Mouse (Mus musculus) brain, embryonic 14.5 days (tissue): ENCODE results near the gene Med12l. TPM values are rescaled to one million over a fixed set of nuclear protein-coding genes. Genes with fewer than 3 reads are reported as not detected.

Source experiments
- DNase-seq: peaks from one replicate; pipeline ENCODE4 v3.0.0-alpha.2; 2011; ENCODE audit warnings: low read depth
- CTCF ChIP-seq: fragments of 200-500 bp; IDR thresholded peaks from 2 replicates; pipeline ENCODE4 v1.5.1; 2012; ENCODE audit warnings: inconsistent platforms, mild to moderate bottlenecking, moderate library complexity, borderline replicate concordance; ENCODE audit not compliant: insufficient read depth, insufficient read length; ENCODE audit errors: extremely low read depth
- POLR2A ChIP-seq: fragments of 200-500 bp; IDR thresholded peaks from 2 replicates; pipeline ENCODE4 v1.6.1; 2012; ENCODE audit warnings: mild to moderate bottlenecking, inconsistent platforms, borderline replicate concordance; ENCODE audit not compliant: poor library complexity, insufficient read depth, insufficient read length, severe bottlenecking; ENCODE audit errors: extremely low read depth
- polyA plus RNA-seq: library from polyadenylated mRNA; depleted of rRNA; stranded (reverse); fragments of >200 nt; gene quantifications from 2 replicates; pipeline ENCODE4 v1.2.3, GENCODE M21; 2012

Gene Med12l
- polyA plus RNA-seq, 1 experiment = 12.3 TPM

DNA sequence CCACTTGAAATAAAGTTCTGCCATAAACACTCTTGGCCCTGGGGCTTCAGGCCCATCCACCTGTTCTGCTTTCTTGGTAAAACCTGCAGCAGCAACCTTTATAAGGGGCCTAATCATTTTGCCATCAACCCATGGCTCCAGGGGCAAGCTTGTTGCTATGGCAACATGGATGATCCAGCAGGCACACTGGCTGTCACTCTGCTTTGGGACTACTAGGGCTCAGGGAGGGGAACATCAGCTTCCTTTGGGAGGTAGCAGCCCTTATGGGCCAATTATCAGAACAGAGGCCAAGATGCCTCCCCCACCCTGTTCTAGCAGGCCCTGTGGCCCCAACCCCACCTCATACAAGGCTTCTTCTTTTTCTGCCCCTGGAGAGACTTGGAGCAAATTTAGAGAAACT, 13.5 kb upstream of the Med12l start:
- peak; percentile 18 for DNase-seq
- TF ChIP-seq POLR2A (no peak), CTCF (no peak)

- DNase-seq = no peak
- TF ChIP-seq POLR2A (no peak), CTCF (no peak)
Measured at GRCm38 (mm10) chr3:58993619-58994018, 12.0 kb upstream of the Med12l start.

DNA sequence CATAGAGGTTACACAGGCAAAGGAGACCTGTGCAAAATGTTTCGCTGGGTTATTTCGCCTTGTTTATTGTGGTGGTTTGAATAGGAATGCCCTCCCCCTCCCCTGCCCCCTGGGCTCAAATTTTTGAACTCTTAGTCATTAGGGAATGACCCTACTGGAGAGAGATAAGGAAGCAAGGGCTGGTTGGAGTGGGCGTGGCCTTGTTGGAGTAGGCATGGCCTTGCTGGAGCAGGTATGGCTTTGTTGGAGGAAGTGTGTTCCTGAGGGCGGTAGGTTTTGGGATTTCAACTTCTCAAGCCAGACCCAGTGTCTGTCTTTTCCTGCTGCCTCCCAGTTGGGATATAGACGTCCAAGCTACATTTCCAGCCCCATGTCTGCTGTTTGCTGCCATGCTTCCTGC, 1.9 kb upstream of the Med12l start:
- DNase-seq = no peak
- TF ChIP-seq CTCF (no peak), POLR2A (no peak)

- TF ChIP-seq POLR2A (peak; percentile 34; the same call in 1 of the 2 replicates), CTCF (peak; percentile 26; the same call in 1 of the 2 replicates)
- DNase-seq = peak; percentile 80
Measured at GRCm38 (mm10) chr3:59005996-59006730, 538 bp downstream of the Med12l start.

- TF ChIP-seq POLR2A (no peak; the same call in 1 of the 2 replicates), CTCF (peak; percentile 61)
- peak; percentile 95 for DNase-seq
Measured at GRCm38 (mm10) chr3:59006731-59007441, 1.3 kb downstream of the Med12l start.

DNA sequence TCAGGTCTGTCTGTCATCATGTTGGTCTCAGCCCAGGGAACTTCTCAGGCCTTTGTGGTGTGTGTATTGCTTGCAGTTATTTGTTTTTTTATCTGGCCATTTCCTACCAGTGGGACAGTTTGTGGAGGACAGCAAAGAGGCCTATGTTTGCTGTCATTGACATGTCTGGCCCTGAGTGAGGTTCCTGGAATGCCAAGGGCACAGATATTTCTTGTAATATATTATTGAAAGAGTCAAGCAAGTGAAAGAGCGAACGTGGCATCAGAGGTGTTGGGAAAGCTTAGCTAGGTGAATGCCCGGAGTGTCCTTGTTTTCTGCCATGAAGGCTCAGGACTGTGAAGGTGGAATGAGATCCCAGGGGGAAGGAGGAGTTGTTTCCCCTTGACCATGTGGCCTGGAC, 4.7 kb downstream of the Med12l start:
- DNase-seq = no peak
- TF ChIP-seq CTCF (no peak), POLR2A (no peak)

- DNase-seq = peak; percentile 13
- TF ChIP-seq POLR2A = no peak
- TF ChIP-seq CTCF = no peak
Measured at GRCm38 (mm10) chr3:59015698-59016412, 10.2 kb downstream of the Med12l start.

- no peak for DNase-seq
- TF ChIP-seq CTCF (no peak), POLR2A (no peak)
Measured at GRCm38 (mm10) chr3:59016501-59016900, 10.9 kb downstream of the Med12l start.

DNA sequence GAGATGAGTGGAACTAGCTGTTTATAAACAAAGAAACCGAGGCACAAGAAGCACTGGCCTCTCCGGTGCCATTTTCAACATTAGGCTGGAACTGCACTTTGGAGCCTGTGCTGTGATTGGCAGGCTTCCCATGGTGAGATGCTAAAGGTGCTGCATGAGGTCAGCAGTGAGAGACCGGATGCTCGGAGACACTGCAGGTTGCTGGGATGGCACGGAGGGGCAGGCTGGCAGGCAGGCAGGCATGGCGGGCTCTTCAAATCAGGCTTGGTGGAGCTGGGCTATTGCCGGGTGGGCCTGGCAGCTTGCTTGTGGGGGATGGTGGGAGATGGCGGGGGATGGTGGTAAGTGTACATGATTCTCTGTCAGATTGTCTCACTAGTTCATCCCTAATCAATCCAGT, 15.6 kb downstream of the Med12l start:
- no peak for TF ChIP-seq POLR2A
- no peak for TF ChIP-seq CTCF
- DNase-seq = peak; percentile 56

DNA sequence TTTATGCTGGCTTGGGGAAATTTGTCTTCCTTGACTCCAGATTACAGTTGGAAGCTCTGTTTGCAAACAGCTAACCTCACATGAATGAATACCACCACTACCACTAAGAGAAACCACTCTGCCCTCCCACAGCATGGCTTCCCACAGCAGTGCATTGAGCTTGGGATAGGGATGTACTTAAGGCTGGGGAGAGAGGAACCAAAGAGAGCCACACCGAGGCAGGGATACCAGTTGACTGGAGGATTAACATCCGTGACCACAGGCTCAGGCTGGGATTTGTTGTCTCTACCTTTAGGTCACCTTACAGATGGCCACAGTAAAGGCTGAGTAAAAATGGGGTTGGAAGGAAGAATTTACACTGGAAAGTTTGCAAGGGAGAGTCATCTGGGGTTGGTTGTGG, 16.6 kb downstream of the Med12l start:
- no peak for DNase-seq
- TF ChIP-seq POLR2A = no peak
- TF ChIP-seq CTCF = no peak

- DNase-seq = no peak
- TF ChIP-seq CTCF (no peak), POLR2A (no peak)
Measured at GRCm38 (mm10) chr3:59022971-59023370, 17.3 kb downstream of the Med12l start.

GRCm38 (mm10) chr3:59024531-59025192, 19.0 kb downstream of the Med12l start:
- no peak for TF ChIP-seq POLR2A
- TF ChIP-seq CTCF = no peak
- DNase-seq = no peak

GRCm38 (mm10) chr3:59025193-59025535, 19.5 kb downstream of the Med12l start:
- TF ChIP-seq POLR2A (no peak), CTCF (no peak)
- no peak for DNase-seq
